Mouse (Mus musculus): ENCODE measurements around the gene Atp6v1c2. TPM values are rescaled to one million over a fixed set of nuclear protein-coding genes. Genes with fewer than 3 reads are reported as not detected.

The Atp6v1c2 gene
- total RNA-seq (2018; cell fraction: chromatin; rRNA removed): not detected
- not detected for total RNA-seq (2018; cell fraction: cytosol; rRNA removed)
- total RNA-seq (2018; cell fraction: nucleus; rRNA removed): not detected
- not detected in 3 replicates for polyA plus RNA-seq (2018)

- 74% methylated on average over 3 of the region's 3 CpGs for WGBS (ENCODE audit: missing documents)
- no peak within 1 kb of the TSS for H3K27ac ChIP-seq
- H3K4me3 ChIP-seq (ENCODE audit: inconsistent target): no peak within 1 kb of the TSS
- no peaks in the 10 kb centered on the region for H3K36me3 ChIP-seq (ENCODE audit: inconsistent target)
- H3K79me2 ChIP-seq (ENCODE audit: inconsistent target): no peaks in the 10 kb centered on the region
Observed at GRCm38 (mm10) chr12:17329259-17329658, at the start of gene Atp6v1c2. TSS of gene Atp6v1c2 (minus strand) at chr12:17329359.

- Histone ChIP-seq H3K36me3 (ENCODE audit: inconsistent target) (peaks cover 49% of the 10 kb centered on the region; the same call in 1 of the 2 replicates), H3K79me2 (ENCODE audit: inconsistent target) (no peaks in the 10 kb centered on the region), H3K27ac (no peak overlapping the region), H3K4me3 (ENCODE audit: inconsistent target) (no peak overlapping the region)
- 88% methylated on average over 6 of the region's 6 CpGs for WGBS (ENCODE audit: missing documents)
Observed at GRCm38 (mm10) chr12:17376521-17376920, 47.4 kb upstream of the Atp6v1c2 start.

GRCm38 (mm10) chr12:17375243-17375642, 46.1 kb upstream of the Atp6v1c2 start:
- H3K4me3 ChIP-seq (ENCODE audit: inconsistent target): no peak overlapping the region
- no peak overlapping the region for H3K27ac ChIP-seq
- WGBS (ENCODE audit: missing documents): 72% methylated on average over 4 of the region's 4 CpGs
- H3K79me2 ChIP-seq (ENCODE audit: inconsistent target): no peaks in the 10 kb centered on the region
- H3K36me3 ChIP-seq (ENCODE audit: inconsistent target): peaks cover 49% of the 10 kb centered on the region; the same call in 1 of the 2 replicates

- no peak overlapping the region for H3K27ac ChIP-seq
- 77% methylated on average over 4 of the region's 5 CpGs for WGBS (ENCODE audit: missing documents)
- no peaks in the 10 kb centered on the region for H3K79me2 ChIP-seq (ENCODE audit: inconsistent target)
- peaks cover 47% of the 10 kb centered on the region; the same call in 1 of the 2 replicates for H3K36me3 ChIP-seq (ENCODE audit: inconsistent target)
- no peak overlapping the region for H3K4me3 ChIP-seq (ENCODE audit: inconsistent target)
Observed at GRCm38 (mm10) chr12:17373470-17373975, 44.4 kb upstream of the Atp6v1c2 start.

- 44% methylated on average over 3 of the region's 3 CpGs for WGBS (ENCODE audit: missing documents)
- no peak overlapping the region for H3K27ac ChIP-seq
- no peaks in the 10 kb centered on the region for H3K79me2 ChIP-seq (ENCODE audit: inconsistent target)
- peaks cover 47% of the 10 kb centered on the region; the same call in 1 of the 2 replicates for H3K36me3 ChIP-seq (ENCODE audit: inconsistent target)
- H3K4me3 ChIP-seq (ENCODE audit: inconsistent target): no peak overlapping the region
Observed at GRCm38 (mm10) chr12:17372696-17373095, 43.5 kb upstream of the Atp6v1c2 start.

- no peaks in the 10 kb centered on the region for H3K79me2 ChIP-seq (ENCODE audit: inconsistent target)
- H3K36me3 ChIP-seq (ENCODE audit: inconsistent target): peaks cover 37% of the 10 kb centered on the region; the same call in 1 of the 2 replicates
- no peak overlapping the region for H3K27ac ChIP-seq
- no peak overlapping the region for H3K4me3 ChIP-seq (ENCODE audit: inconsistent target)
- 97% methylated on average over 8 of the region's 8 CpGs for WGBS (ENCODE audit: missing documents)
Observed at GRCm38 (mm10) chr12:17371589-17372235, 42.6 kb upstream of the Atp6v1c2 start.

- Histone ChIP-seq H3K36me3 (ENCODE audit: inconsistent target) (peaks cover 41% of the 10 kb centered on the region; the same call in 1 of the 2 replicates), H3K79me2 (ENCODE audit: inconsistent target) (no peaks in the 10 kb centered on the region), H3K4me3 (ENCODE audit: inconsistent target) (no peak overlapping the region), H3K27ac (no peak overlapping the region)
- WGBS (ENCODE audit: missing documents): 93% methylated on average over 7 of the region's 7 CpGs
Observed at GRCm38 (mm10) chr12:17369551-17370325, 40.6 kb upstream of the Atp6v1c2 start.

GRCm38 (mm10) chr12:17369111-17369510, 40.0 kb upstream of the Atp6v1c2 start:
- Histone ChIP-seq H3K36me3 (ENCODE audit: inconsistent target) (peaks cover 35% of the 10 kb centered on the region; the same call in 1 of the 2 replicates), H3K27ac (no peak overlapping the region), H3K79me2 (ENCODE audit: inconsistent target) (no peaks in the 10 kb centered on the region), H3K4me3 (ENCODE audit: inconsistent target) (no peak overlapping the region)
- WGBS (ENCODE audit: missing documents): 100% methylated on average over 3 of the region's 3 CpGs

- no peaks in the 10 kb centered on the region for H3K79me2 ChIP-seq (ENCODE audit: inconsistent target)
- H3K27ac ChIP-seq: no peak overlapping the region
- H3K4me3 ChIP-seq (ENCODE audit: inconsistent target): no peak overlapping the region
- WGBS (ENCODE audit: missing documents): 67% methylated on average over 5 of the region's 5 CpGs
- H3K36me3 ChIP-seq (ENCODE audit: inconsistent target): peaks cover 44% of the 10 kb centered on the region
Observed at GRCm38 (mm10) chr12:17366981-17367380, 37.8 kb upstream of the Atp6v1c2 start.

- no peak overlapping the region for H3K27ac ChIP-seq
- no peak overlapping the region for H3K4me3 ChIP-seq (ENCODE audit: inconsistent target)
- WGBS (ENCODE audit: missing documents): 90% methylated on average over 5 of the region's 5 CpGs
- H3K79me2 ChIP-seq (ENCODE audit: inconsistent target): no peaks in the 10 kb centered on the region
- peaks cover 71% of the 10 kb centered on the region for H3K36me3 ChIP-seq (ENCODE audit: inconsistent target)
Observed at GRCm38 (mm10) chr12:17362316-17362715, 33.2 kb upstream of the Atp6v1c2 start.

- WGBS (ENCODE audit: missing documents): 100% methylated on average over 4 of the region's 4 CpGs
- no peaks in the 10 kb centered on the region for H3K79me2 ChIP-seq (ENCODE audit: inconsistent target)
- no peak overlapping the region for H3K4me3 ChIP-seq (ENCODE audit: inconsistent target)
- peaks cover 71% of the 10 kb centered on the region for H3K36me3 ChIP-seq (ENCODE audit: inconsistent target)
- H3K27ac ChIP-seq: no peak overlapping the region
Observed at GRCm38 (mm10) chr12:17360650-17361049, 31.5 kb upstream of the Atp6v1c2 start.

GRCm38 (mm10) chr12:17360104-17360503, 30.9 kb upstream of the Atp6v1c2 start:
- no peak overlapping the region for H3K4me3 ChIP-seq (ENCODE audit: inconsistent target)
- no peaks in the 10 kb centered on the region for H3K79me2 ChIP-seq (ENCODE audit: inconsistent target)
- H3K36me3 ChIP-seq (ENCODE audit: inconsistent target): peaks cover 71% of the 10 kb centered on the region
- H3K27ac ChIP-seq: no peak overlapping the region
- WGBS (ENCODE audit: missing documents): 95% methylated on average over 9 of the region's 9 CpGs

- WGBS (ENCODE audit: missing documents): 92% methylated on average over 9 of the region's 9 CpGs
- H3K4me3 ChIP-seq (ENCODE audit: inconsistent target): no peak overlapping the region
- H3K27ac ChIP-seq: no peak overlapping the region
- H3K79me2 ChIP-seq (ENCODE audit: inconsistent target): no peaks in the 10 kb centered on the region
- H3K36me3 ChIP-seq (ENCODE audit: inconsistent target): peaks cover 78% of the 10 kb centered on the region
Observed at GRCm38 (mm10) chr12:17358981-17359380, 29.8 kb upstream of the Atp6v1c2 start.

- WGBS (ENCODE audit: missing documents): 100% methylated on average over 3 of the region's 5 CpGs
- Histone ChIP-seq H3K79me2 (ENCODE audit: inconsistent target) (no peaks in the 10 kb centered on the region), H3K36me3 (ENCODE audit: inconsistent target) (peaks cover 77% of the 10 kb centered on the region), H3K27ac (no peak overlapping the region), H3K4me3 (ENCODE audit: inconsistent target) (no peak overlapping the region)
Observed at GRCm38 (mm10) chr12:17357795-17358194, 28.6 kb upstream of the Atp6v1c2 start.

- 94% methylated on average over 4 of the region's 4 CpGs for WGBS (ENCODE audit: missing documents)
- H3K27ac ChIP-seq: no peak overlapping the region
- peaks cover 68% of the 10 kb centered on the region for H3K36me3 ChIP-seq (ENCODE audit: inconsistent target)
- H3K79me2 ChIP-seq (ENCODE audit: inconsistent target): no peaks in the 10 kb centered on the region
- no peak overlapping the region for H3K4me3 ChIP-seq (ENCODE audit: inconsistent target)
Observed at GRCm38 (mm10) chr12:17356853-17357252, 27.7 kb upstream of the Atp6v1c2 start.
